Mouse (Mus musculus): ENCODE data around the gene B3glct. TPM values are rescaled to one million over a fixed set of nuclear protein-coding genes. Genes with fewer than 3 reads are reported as not detected.

The B3glct gene
- polyA plus RNA-seq, 1 experiment from 2014 or later = 15.1 TPM

DNA sequence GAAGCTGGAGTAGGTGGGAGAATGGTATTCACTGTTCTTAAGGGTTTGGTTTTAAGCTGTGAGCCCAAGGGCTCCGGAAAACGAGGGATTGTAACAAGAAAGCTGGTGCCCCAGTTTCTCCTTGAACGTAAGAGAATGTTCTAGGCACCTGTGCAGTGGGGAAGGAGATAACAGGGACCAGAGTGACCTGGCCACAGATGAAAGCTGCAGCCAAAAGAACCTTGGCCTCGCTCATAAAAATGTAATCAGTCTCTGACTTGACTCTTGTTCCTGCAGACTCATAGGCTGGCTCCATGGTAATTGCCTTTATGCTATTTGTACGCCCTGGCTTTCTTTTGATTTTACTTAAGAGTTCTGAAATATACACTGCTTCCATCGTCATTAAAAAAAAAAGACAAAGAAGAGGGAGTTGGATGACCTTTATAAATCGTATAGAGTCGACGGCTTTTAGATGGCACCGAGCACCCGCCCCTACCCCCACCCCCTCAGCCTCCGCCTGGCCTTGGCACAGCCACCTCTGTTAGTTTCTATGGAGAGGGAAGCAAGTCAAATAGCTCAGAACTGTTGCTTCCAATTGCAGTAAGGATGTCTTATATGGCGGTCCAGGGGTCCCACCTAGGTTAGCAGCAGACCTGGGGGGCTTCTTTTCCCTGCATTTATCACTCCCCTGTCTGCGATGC, 28.4 kb upstream of the B3glct start:
- H3K27ac ChIP-seq (replicated peaks) = peak overlapping the region; percentile 40
- H3K36me3 ChIP-seq (replicated peaks) = no peaks in the 10 kb centered on the region
- peaks cover 6% of the 10 kb centered on the region for H3K4me1 ChIP-seq
- no peak for DNase-seq (ENCODE audit: low spot score)
- H3K4me3 ChIP-seq = no peak overlapping the region
- no peaks in the 10 kb centered on the region for H3K27me3 ChIP-seq (replicated peaks; ENCODE audit: low read depth, poor library complexity, severe bottlenecking)
- no peaks in the 10 kb centered on the region for H3K9me3 ChIP-seq
- 88% methylated on average over 14 of the region's 14 CpGs for WGBS

DNA sequence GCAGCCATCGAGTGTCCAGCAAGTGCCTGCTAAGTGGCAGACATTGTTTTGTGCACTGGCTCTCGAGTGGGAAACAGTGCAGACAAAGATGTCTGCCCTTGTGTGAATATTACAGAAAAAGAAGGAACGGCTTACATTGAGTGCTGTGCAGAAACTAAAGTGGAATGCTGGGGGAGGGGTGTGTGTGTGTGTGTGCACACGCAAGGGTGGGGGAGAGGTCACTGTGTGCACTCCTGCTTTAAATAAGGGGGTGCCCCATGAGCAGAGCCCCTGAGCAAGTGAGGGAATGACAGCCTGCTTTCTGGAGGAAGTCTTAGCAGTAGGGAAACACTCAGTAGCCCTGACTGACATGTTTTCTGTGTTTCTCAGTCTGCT, 27.9 kb upstream of the B3glct start:
- 69% methylated on average over 4 of the region's 4 CpGs for WGBS
- Histone ChIP-seq H3K27me3 (replicated peaks; ENCODE audit: low read depth, poor library complexity, severe bottlenecking) (no peaks in the 10 kb centered on the region), H3K36me3 (replicated peaks) (no peaks in the 10 kb centered on the region), H3K9me3 (no peaks in the 10 kb centered on the region), H3K4me3 (no peak overlapping the region), H3K4me1 (peaks cover 6% of the 10 kb centered on the region), H3K27ac (replicated peaks) (peak overlapping the region; percentile 40)
- DNase-seq (ENCODE audit: low spot score) = no peak

DNA sequence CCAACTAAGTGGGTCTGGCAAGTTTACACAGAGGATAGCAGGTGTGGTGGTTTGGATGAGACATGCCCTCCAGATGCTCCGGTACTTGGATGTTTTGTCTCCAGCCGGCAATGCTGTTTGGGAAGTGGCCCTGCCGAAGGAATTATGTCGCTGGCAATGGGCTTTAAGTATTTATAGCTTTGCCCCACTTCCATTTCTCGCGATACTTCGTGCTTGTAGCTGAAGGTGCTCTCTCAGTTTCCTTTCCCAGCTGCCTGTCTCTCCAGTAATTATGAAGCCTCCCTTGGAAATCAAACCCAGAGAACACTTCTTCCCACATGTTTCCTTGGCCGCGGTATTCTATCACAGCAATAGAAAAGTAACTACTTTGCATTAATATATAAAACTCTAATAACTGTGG, 22.4 kb upstream of the B3glct start:
- H3K27ac ChIP-seq (replicated peaks) = no peak overlapping the region
- no peaks in the 10 kb centered on the region for H3K9me3 ChIP-seq
- H3K4me3 ChIP-seq = no peak overlapping the region
- H3K36me3 ChIP-seq (replicated peaks) = no peaks in the 10 kb centered on the region
- H3K27me3 ChIP-seq (replicated peaks; ENCODE audit: low read depth, poor library complexity, severe bottlenecking) = no peaks in the 10 kb centered on the region
- DNase-seq (ENCODE audit: low spot score) = no peak
- WGBS = 94% methylated on average over 9 of the region's 9 CpGs
- H3K4me1 ChIP-seq = 0 out of 2 replicates have a peak, but pooled peaks cover 2% of the 10 kb centered on the region

DNA sequence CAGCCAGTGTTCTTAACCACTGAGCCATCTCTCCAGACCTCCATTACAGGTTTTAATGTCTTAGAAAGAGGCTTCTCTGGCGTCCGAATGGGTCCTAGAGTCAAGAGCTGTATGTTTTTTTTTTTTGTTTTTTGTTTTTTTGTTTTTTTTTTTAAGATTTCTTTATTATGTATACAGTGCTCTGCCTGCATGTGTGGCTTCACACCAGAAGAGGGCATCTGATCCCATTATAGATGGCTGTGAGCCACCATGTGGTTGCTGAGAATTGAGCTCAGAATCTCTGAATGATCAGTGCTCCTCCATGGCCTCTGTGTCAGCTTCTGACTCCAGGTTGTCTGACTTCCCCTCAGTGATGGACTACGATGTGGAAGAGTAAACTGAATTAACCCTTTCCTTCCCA, 20.0 kb upstream of the B3glct start:
- 58% methylated on average over 3 of the region's 3 CpGs for WGBS
- H3K4me1 ChIP-seq = 0 out of 2 replicates have a peak, but pooled peaks cover 2% of the 10 kb centered on the region
- H3K9me3 ChIP-seq = peaks cover 5% of the 10 kb centered on the region
- no peaks in the 10 kb centered on the region for H3K27me3 ChIP-seq (replicated peaks; ENCODE audit: low read depth, poor library complexity, severe bottlenecking)
- no peak overlapping the region for H3K4me3 ChIP-seq
- H3K27ac ChIP-seq (replicated peaks) = no peak overlapping the region
- H3K36me3 ChIP-seq (replicated peaks) = no peaks in the 10 kb centered on the region
- DNase-seq (ENCODE audit: low spot score) = no peak

DNA sequence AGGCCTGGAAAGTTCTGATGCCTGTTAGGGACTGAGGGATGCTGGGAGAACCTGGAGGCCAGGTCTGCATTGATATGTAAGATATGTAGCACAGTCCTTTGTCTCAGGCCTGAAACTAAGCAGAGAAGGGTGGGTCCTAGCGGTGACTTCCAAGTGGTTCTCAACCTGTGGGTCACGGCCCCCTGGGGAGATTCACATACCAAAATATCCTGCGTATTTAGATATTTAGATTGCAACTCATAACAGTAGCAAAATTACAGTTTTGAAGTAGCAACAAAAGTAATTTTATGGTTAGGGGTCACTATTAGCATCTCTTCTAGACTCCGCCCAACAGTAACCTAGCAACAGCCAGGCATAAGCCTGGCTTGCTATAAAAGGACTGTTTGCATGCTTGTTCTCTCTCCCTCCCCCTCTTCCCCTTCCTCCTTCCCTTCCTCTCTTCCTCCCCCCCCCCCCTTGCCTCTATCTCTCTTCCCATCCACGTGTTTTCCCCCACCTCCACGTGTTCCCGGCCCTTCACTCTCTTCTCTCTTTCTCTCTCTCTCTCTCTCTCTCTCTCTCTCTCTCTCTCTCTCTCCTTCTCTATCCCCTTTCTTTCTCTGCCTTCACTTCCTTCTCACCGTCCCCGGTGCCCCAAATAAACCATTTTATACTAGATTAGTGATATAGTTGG, 19.2 kb upstream of the B3glct start:
- no peak overlapping the region for H3K27ac ChIP-seq (replicated peaks)
- 0 out of 2 replicates have a peak, but pooled peaks cover 2% of the 10 kb centered on the region for H3K4me1 ChIP-seq
- peaks cover 5% of the 10 kb centered on the region for H3K9me3 ChIP-seq
- no peak for DNase-seq (ENCODE audit: low spot score)
- no peak overlapping the region for H3K4me3 ChIP-seq
- 78% methylated on average over 9 of the region's 9 CpGs for WGBS
- H3K27me3 ChIP-seq (replicated peaks; ENCODE audit: low read depth, poor library complexity, severe bottlenecking) = no peaks in the 10 kb centered on the region
- H3K36me3 ChIP-seq (replicated peaks) = no peaks in the 10 kb centered on the region

DNA sequence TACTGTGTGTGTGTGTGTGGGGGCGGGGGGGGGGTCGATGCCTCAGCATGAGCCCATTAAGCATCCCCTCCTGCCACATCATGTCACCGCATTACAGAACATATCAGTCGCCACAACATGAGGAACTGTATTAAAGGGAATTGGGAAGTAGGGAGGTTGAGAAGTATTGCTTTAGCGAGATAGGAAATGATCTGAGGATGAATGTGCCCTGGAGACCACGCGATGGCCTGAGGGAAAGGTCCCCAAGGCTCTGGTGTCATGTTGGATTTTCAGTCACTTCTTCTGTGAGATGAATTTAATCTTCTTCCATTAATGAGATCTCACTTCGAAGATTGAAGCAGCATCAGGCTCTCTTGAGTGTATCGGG, 18.6 kb upstream of the B3glct start:
- Histone ChIP-seq H3K9me3 (peaks cover 5% of the 10 kb centered on the region), H3K27me3 (replicated peaks; ENCODE audit: low read depth, poor library complexity, severe bottlenecking) (no peaks in the 10 kb centered on the region), H3K36me3 (replicated peaks) (no peaks in the 10 kb centered on the region), H3K27ac (replicated peaks) (no peak overlapping the region), H3K4me3 (no peak overlapping the region), H3K4me1 (0 out of 2 replicates have a peak, but pooled peaks cover 2% of the 10 kb centered on the region)
- no peak for DNase-seq (ENCODE audit: low spot score)
- WGBS = 69% methylated on average over 9 of the region's 9 CpGs

DNA sequence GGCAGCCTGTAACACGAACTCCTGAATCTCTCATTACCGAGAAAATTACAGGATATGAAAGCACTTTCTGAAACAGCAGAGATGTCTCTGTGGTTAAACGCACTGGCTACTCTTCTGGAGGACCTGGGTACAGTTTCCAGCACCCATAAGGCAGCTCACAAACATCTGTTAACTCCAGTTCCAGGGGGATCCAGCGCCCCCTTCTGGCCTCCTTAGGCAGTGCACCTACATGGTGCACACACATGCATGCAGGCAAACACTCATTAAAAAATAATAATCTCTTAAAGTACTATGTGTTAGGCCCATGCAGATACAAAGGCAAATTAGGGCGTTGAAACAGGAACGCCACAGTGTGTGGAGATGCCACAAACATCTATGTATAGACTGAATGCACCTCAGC, 16.6 kb upstream of the B3glct start:
- WGBS = 85% methylated on average over 6 of the region's 6 CpGs
- H3K4me3 ChIP-seq = no peak overlapping the region

DNA sequence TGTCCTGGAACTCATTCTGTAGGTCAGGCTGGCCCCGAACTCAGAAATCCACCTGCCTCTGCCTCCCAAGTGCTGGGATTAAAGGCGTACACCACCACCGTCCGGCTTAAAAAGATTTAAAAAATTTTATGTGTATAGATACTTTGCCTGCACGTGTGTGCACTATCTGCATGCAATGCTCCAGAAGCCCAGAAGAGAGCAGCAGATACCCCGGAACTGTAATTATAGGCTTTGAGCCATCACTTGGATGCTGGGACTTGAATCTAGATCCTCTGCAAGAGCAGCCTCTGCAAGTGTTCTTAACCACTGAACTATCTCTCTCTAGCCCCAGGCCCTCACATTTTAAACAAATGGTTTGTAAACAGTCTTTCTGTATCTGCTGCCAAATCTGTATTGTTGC, 15.1 kb upstream of the B3glct start:
- no peak for DNase-seq (ENCODE audit: low spot score)
- H3K4me3 ChIP-seq = no peak overlapping the region
- no peak overlapping the region for H3K27ac ChIP-seq (replicated peaks)
- 0 out of 2 replicates have a peak, but pooled peaks cover 2% of the 10 kb centered on the region for H3K4me1 ChIP-seq
- no peaks in the 10 kb centered on the region for H3K27me3 ChIP-seq (replicated peaks; ENCODE audit: low read depth, poor library complexity, severe bottlenecking)
- 89% methylated on average over 6 of the region's 6 CpGs for WGBS
- no peaks in the 10 kb centered on the region for H3K36me3 ChIP-seq (replicated peaks)
- peaks cover 5% of the 10 kb centered on the region for H3K9me3 ChIP-seq

More for the DNA sequence above, 16.6 kb upstream of the B3glct start:
- Histone ChIP-seq H3K36me3 (replicated peaks) (no peaks in the 10 kb centered on the region), H3K9me3 (peaks cover 5% of the 10 kb centered on the region), H3K27me3 (replicated peaks; ENCODE audit: low read depth, poor library complexity, severe bottlenecking) (no peaks in the 10 kb centered on the region), H3K27ac (replicated peaks) (no peak overlapping the region), H3K4me1 (0 out of 2 replicates have a peak, but pooled peaks cover 2% of the 10 kb centered on the region)
- no peak for DNase-seq (ENCODE audit: low spot score)

DNA sequence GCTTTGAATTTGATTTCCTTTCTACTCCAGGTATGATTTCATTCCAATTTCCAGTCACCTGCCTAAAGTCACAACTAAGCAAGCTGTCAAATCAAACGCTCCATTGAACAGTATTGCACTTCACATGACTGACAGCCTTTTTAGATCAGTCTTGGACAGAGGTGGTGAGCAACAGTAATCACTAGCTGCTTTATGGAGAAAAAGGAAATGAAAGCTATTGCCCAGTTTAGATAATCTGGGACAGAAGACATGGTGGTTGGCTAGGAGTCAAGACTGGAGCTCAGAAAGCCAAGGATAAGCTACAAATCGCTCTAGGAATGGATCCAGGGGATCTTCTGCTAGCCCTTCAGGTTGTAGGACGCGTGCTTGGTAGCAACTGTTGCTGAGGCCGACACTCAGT, 14.6 kb upstream of the B3glct start:
- Histone ChIP-seq H3K4me1 (0 out of 2 replicates have a peak, but pooled peaks cover 2% of the 10 kb centered on the region), H3K36me3 (replicated peaks) (no peaks in the 10 kb centered on the region), H3K9me3 (peaks cover 5% of the 10 kb centered on the region), H3K27me3 (replicated peaks; ENCODE audit: low read depth, poor library complexity, severe bottlenecking) (no peaks in the 10 kb centered on the region), H3K4me3 (no peak overlapping the region), H3K27ac (replicated peaks) (no peak overlapping the region)
- 82% methylated on average over 5 of the region's 5 CpGs for WGBS
- no peak for DNase-seq (ENCODE audit: low spot score)

DNA sequence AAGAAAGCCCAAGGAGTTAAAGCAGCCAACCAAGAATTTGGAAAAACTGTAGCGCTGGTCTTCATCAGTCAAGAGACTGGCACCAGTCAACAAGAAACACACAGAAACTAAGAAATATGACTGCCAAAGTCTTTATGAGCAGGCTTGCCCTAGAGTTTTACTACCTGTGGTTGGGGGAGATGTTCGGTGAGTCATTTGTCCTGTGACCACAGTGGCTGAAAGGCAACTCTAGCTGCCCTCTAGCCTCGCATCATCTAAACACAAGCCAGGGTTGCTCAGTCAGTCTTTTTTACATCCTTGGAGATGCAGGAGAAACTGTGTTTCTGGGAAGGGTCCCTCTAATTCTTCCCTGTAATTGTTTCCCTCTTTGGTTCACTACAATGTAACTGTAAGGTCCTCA, 834 bp upstream of the B3glct start:
- Histone ChIP-seq H3K4me1 (peaks cover 15% of the 10 kb centered on the region), H3K27me3 (replicated peaks; ENCODE audit: low read depth, poor library complexity, severe bottlenecking) (no peaks in the 10 kb centered on the region), H3K9me3 (no peaks in the 10 kb centered on the region), H3K27ac (replicated peaks) (no peak overlapping the region), H3K36me3 (replicated peaks) (no peaks in the 10 kb centered on the region), H3K4me3 (no peak overlapping the region)
- no peak for DNase-seq (ENCODE audit: low spot score)
- 94% methylated on average over 3 of the region's 3 CpGs for WGBS

DNA sequence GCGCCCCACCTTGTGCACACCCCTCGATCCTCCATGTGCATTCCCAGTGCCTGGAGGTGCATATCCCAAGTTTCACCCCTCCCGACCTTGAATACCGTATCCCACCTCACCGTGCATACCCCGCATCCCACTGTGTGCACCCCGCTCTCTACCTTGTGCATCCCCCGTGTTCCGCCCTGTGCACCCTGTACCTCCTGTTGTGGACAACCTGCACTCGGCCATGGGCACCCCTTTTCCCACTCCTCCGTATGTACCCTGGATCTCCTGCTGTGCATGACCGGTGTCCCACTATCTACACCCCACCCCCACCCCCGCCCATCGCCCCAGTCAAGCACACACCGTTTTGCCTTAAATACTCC, 939 bp downstream of the B3glct start:
- 2% methylated on average over 15 of the region's 15 CpGs for WGBS
- Histone ChIP-seq H3K27ac (replicated peaks) (peak overlapping the region; percentile 99), H3K36me3 (replicated peaks) (no peaks in the 10 kb centered on the region), H3K4me3 (peak overlapping the region; percentile 86), H3K4me1 (peaks cover 15% of the 10 kb centered on the region), H3K27me3 (replicated peaks; ENCODE audit: low read depth, poor library complexity, severe bottlenecking) (no peaks in the 10 kb centered on the region), H3K9me3 (no peaks in the 10 kb centered on the region)
- no peak for DNase-seq (ENCODE audit: low spot score)

DNA sequence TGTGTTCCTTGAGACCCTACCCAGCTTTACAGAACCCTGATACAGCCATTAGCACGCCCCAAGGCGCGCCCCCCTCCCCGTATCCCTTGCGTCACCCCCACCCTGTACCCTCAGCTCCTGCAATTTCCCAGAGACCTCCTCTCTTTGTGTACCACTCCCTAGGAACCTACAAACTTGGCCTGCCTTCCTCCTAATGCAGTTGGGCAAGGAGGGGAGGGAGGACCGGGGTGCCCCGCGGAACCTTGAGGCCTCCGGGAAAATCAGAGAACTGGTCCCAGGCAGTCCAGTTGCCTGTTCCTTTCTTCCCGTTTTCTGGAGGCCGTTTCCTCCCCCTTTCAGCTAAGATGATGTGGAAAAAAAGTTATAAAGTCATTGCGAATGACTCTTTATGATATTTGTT, 1.3 kb downstream of the B3glct start:
- H3K9me3 ChIP-seq = no peaks in the 10 kb centered on the region
- peak; percentile 51 for DNase-seq (ENCODE audit: low spot score)
- no peaks in the 10 kb centered on the region for H3K27me3 ChIP-seq (replicated peaks; ENCODE audit: low read depth, poor library complexity, severe bottlenecking)
- H3K36me3 ChIP-seq (replicated peaks) = no peaks in the 10 kb centered on the region
- H3K27ac ChIP-seq (replicated peaks) = peak overlapping the region; percentile 99
- H3K4me3 ChIP-seq = peak overlapping the region; percentile 86
- WGBS = 9% methylated on average over 12 of the region's 12 CpGs
- H3K4me1 ChIP-seq = peaks cover 15% of the 10 kb centered on the region

DNA sequence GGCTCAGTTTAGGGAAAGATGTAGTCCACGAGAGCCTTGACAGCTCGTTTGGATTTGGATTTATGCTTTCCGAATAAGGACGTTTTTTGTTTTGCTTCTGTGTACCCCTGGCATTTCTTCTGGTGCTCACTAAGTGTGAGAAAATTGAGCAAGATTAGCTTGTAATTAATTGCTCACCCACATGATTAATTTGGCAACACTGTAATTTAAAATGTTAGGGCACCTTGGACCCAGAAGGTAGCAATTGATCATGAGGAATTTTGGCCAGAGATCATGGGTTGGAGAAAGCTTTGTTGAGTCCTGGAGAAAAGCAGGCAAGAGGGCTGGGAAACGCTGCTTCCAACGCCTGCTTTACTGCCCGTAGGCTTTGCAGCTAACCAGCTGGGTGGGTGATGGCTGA, 1.9 kb downstream of the B3glct start:
- DNase-seq (ENCODE audit: low spot score) = no peak
- H3K27ac ChIP-seq (replicated peaks) = no peak overlapping the region
- no peaks in the 10 kb centered on the region for H3K27me3 ChIP-seq (replicated peaks; ENCODE audit: low read depth, poor library complexity, severe bottlenecking)
- H3K4me1 ChIP-seq = peaks cover 15% of the 10 kb centered on the region
- WGBS = 72% methylated on average over 7 of the region's 7 CpGs
- no peaks in the 10 kb centered on the region for H3K36me3 ChIP-seq (replicated peaks)
- no peaks in the 10 kb centered on the region for H3K9me3 ChIP-seq
- peak overlapping the region; percentile 86; the same call in 1 of the 2 replicates for H3K4me3 ChIP-seq
